Mouse (Mus musculus) G1E (cell line): ENCODE data around the gene 1700030J22Rik.

ENCODE experiments used
- CTCF ChIP-seq: IDR thresholded peaks from 2 replicates; pipeline ENCODE4 v1.5.1; 2012; ENCODE audit warnings: low read depth, low read length, inconsistent platforms, mixed read lengths
- GATA1 ChIP-seq: IDR thresholded peaks from 2 replicates; pipeline ENCODE4 v1.6.1; 2012; ENCODE audit warnings: borderline replicate concordance, low read length, inconsistent platforms, mixed read lengths
- POLR2AphosphoS5 ChIP-seq: IDR thresholded peaks from 2 replicates; pipeline ENCODE4 v1.6.1; 2012; ENCODE audit warnings: low read depth, low read length, inconsistent platforms; ENCODE audit not compliant: insufficient replicate concordance
- TAL1 ChIP-seq: conservative IDR thresholded peaks from 2 replicates; pipeline ENCODE4 v1.6.1; 2012; ENCODE audit warnings: low read depth, low read length, inconsistent platforms, mixed read lengths

DNA sequence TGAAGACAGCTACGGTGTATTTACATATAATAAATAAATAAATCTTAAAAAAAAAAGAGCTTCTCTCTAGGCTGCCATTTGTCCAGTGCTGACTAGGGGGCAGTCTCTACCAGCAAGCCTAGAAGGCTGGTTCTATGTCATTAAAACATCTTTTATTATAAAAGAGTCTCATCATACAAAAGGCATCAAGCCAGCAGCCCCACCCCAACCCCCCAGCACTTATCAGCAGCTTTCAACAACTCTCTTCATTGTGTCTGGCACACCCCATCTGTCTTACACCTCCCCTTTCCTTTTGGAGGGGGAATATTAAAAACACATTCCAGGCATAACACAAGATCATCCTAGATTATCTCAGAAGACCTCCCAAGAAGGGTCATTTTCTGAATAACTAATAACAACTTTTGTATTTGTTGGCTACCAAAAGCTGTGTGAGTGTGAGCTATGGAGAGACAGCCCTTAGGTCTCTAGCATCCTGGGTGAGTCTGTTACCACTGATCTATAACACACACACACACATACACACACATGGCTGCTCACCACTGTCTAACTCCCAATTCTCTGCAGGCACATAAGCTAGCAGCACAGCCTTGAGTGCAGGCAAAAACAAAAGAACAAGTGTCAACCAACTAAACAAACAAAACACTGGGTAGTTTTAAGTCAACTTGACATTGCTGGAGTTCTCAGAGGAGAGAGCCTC lies 43.7 kb upstream of the 1700030J22Rik start:
- TF ChIP-seq CTCF (no peak), TAL1 (no peak), GATA1 (no peak), POLR2AphosphoS5 (no peak)
